Mouse (Mus musculus) heart, embryonic 14.5 days (tissue): ENCODE results near the gene Ccl27a. TPM values are rescaled to one million over a fixed set of nuclear protein-coding genes. Genes with fewer than 3 reads are reported as not detected.
A peak's percentile ranks its signal among the peaks of the same experiment; 100 is the strongest.

Experiments
- ATAC-seq: fragments of 200-750 bp; cut with Nextera tagmentation; 2 replicates; pipeline ENCODE4 v1.8.0; 2017; ENCODE audit warnings: low read depth, moderate TSS enrichment; ENCODE audit not compliant: insufficient number of reproducible peaks, insufficient read depth, low FRiP score
- H3K27ac ChIP-seq, 2 experiments: fragments of 200-500 bp in 1 of 2; fragments of 300-500 bp in 1 of 2; sonication (generic) in 1 of 2; replicated peaks in 1 of 2; 2 replicates each; pipeline ENCODE4 v1.5.1; 2012 to 2014; ENCODE audit warnings: low read depth in 2 of 2, low read length in 2 of 2, control low read depth in 1 of 2, mild to moderate bottlenecking in 1 of 2, mixed read lengths in 1 of 2; ENCODE audit not compliant: control insufficient read depth in 1 of 2, insufficient read depth in 1 of 2
- H3K27me3 ChIP-seq: fragments of 300-500 bp; sonication (generic); 2 replicates; pipeline ENCODE4 v1.6.1; 2014; ENCODE audit warnings: mild to moderate bottlenecking, low read length, control low read depth; ENCODE audit not compliant: control insufficient read depth, insufficient read depth
- H3K36me3 ChIP-seq: fragments of 300-500 bp; sonication (generic); 2 replicates; pipeline ENCODE4 v1.6.1; 2014; ENCODE audit warnings: mild to moderate bottlenecking, control low read depth, low read length, mixed read lengths; ENCODE audit not compliant: control insufficient read depth, insufficient read depth
- H3K4me1 ChIP-seq, 2 experiments: fragments of 200-500 bp in 1 of 2; fragments of 300-500 bp in 1 of 2; sonication (generic) in 1 of 2; 2 replicates each; pipeline ENCODE4 v1.6.1; 2012 to 2014; ENCODE audit warnings: low read length in 2 of 2, control low read depth in 1 of 2, mixed read lengths in 1 of 2; ENCODE audit not compliant: control insufficient read depth in 2 of 2, insufficient read depth in 2 of 2
- H3K4me2 ChIP-seq: fragments of 300-500 bp; sonication (generic); 2 replicates; pipeline ENCODE4 v1.6.1; 2014; ENCODE audit warnings: mild to moderate bottlenecking, low read length
- H3K4me3 ChIP-seq, 2 experiments: fragments of 200-500 bp in 1 of 2; fragments of 300-500 bp in 1 of 2; sonication (generic) in 1 of 2; 2 replicates each; pipeline ENCODE4 v1.5.1; 2012 to 2014; ENCODE audit warnings: low read length in 2 of 2, mild to moderate bottlenecking in 2 of 2, control low read depth in 1 of 2, low read depth in 1 of 2, moderate library complexity in 1 of 2; ENCODE audit not compliant: control insufficient read depth in 1 of 2, insufficient read depth in 1 of 2
- H3K9ac ChIP-seq: fragments of 300-500 bp; sonication (generic); 2 replicates; pipeline ENCODE4 v1.6.1; 2014; ENCODE audit warnings: mild to moderate bottlenecking, low read length
- H3K9me3 ChIP-seq: fragments of 300-500 bp; sonication (generic); 2 replicates; pipeline ENCODE4 v1.6.1; 2016; ENCODE audit warnings: low read length, control low read depth; ENCODE audit not compliant: control insufficient read depth
- WGBS: fragments of 180-500 bp; shearing (Covaris S2); extraction: QIAGEN DNeasy Blood & Tissue Kit; methylation state at CpG from one replicate; pipeline ENCODE4 v1.1.7; 2014; 5-methylcytosine and 5-hydroxymethylcytosine counted together
- polyA plus RNA-seq: library from polyadenylated mRNA; unstranded; fragments of >200 nt; fragmentation: Nextera tagmentation; extraction: Ambion mirVana; gene quantifications from 2 replicates; pipeline ENCODE4 v1.2.1, GENCODE M21; 2014

Ccl27a gene
- polyA plus RNA-seq, 1 experiment from 2014 or later = 55.5 TPM

DNA sequence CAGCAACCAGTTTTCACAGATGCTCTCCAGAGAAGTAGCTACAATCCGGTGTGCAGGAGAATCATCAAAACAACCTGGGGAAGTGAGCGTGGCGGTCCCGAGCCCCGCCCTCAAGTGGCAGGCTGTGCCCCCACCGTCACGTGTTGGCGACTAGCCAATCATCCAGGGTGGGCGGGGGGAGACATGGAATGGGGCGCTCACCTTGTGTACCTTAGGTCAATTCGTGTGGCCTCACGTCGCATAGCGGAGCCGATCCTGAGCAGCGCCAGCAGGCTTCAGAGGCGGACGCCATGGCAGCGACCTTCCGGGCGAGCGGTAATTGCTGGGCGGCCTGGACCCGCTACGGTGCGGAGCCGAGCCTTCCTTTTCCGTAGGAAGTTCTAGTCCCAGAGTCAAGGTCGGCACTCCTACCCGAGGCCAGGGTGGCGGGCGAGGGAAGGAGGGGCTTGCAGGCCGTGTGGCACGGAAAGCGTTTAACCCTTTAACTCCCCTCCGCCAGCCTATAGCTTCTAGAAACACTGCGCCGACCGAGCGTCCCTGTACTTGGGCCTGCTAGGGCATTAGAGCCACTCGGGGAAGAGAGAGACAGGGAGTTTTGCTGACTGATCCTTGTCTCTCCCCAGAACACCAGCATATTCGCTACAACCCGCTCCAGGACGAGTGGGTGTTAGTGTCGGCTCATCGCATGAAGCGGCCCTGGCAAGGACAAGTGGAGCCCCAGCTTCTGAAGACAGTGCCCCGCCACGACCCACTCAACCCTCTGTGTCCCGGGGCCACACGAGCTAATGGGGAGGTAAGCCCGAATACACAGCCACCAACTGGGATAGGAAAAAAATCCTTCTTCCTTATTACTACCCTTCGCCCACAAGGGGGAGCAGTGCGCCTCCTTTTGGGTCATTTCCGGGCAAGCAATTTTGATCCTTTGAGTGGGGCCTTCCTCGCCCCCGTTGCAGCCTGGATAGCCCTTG, 18.4 kb downstream of the Ccl27a start, which contains the start of gene Sigmar1:
Sigmar1 (minus strand) TSS at position 820 of the 968 bp plus-strand sequence.
- Histone ChIP-seq H3K27me3 (no peaks in the 10 kb centered on the region), H3K9ac (peak within 1 kb of the TSS; percentile 88), H3K4me1 (peaks cover 20 to 28% of the 10 kb centered on the region in 2 experiments), H3K4me3 (peak within 1 kb of the TSS; percentile 56 to 85), H3K27ac (peak within 1 kb of the TSS; percentile 87 to 96), H3K36me3 (peaks cover 28% of the 10 kb centered on the region), H3K4me2 (peak within 1 kb of the TSS; percentile 74), H3K9me3 (no peaks in the 10 kb centered on the region)
- ATAC-seq = peak; percentile 67
- under 1% methylated on average over 57 of the region's 57 CpGs for WGBS

GRCm38 (mm10) chr4:41754797-41755337, 19.2 kb downstream of the Ccl27a start, which contains the start of gene Galt:
Gene Galt, plus strand, starts transcription at chr4:41755228.
- 0 out of 2 replicates have a peak, but pooled peaks have one; percentile 27 for ATAC-seq
- Histone ChIP-seq H3K4me1 (peaks cover 18 to 25% of the 10 kb centered on the region in 2 experiments), H3K36me3 (peaks cover 28% of the 10 kb centered on the region), H3K4me3 (peak within 1 kb of the TSS; percentile 56 to 85), H3K27ac (peak within 1 kb of the TSS; percentile 87 to 96), H3K4me2 (peak within 1 kb of the TSS; percentile 74), H3K27me3 (no peaks in the 10 kb centered on the region), H3K9me3 (no peaks in the 10 kb centered on the region), H3K9ac (peak within 1 kb of the TSS; percentile 88)
- 13% methylated on average over 14 of the region's 14 CpGs for WGBS

DNA sequence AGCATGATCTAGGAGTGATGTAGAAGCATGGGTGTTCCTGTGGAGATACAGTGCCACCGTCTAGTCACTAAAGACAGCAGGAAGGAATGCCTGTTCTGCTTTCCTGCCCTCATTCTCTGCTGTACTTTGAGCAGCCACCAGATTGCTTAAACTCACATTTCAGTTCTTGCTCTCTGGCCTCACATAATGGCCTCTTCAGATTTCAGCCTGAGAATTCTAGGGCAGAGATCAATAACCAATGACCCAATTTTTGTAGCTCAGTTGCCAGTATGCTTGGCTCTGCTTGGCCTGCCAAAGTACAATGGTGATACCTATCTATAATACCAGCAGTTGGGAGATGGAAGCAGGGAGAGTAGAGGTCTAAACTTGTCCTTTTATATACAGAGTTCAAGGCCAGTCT, 29.0 kb downstream of the Ccl27a start:
- Histone ChIP-seq H3K4me2 (no peak overlapping the region), H3K4me1 (peaks cover 3 to 6% of the 10 kb centered on the region in 2 experiments), H3K9me3 (peaks cover 7% of the 10 kb centered on the region; the same call in 1 of the 2 replicates), H3K36me3 (no peaks in the 10 kb centered on the region), H3K27ac (no peak overlapping the region), H3K27me3 (no peaks in the 10 kb centered on the region), H3K9ac (no peak overlapping the region), H3K4me3 (no peak overlapping the region)
- 68% methylated on average over 1 of the region's 1 CpGs for WGBS
- no peak for ATAC-seq

DNA sequence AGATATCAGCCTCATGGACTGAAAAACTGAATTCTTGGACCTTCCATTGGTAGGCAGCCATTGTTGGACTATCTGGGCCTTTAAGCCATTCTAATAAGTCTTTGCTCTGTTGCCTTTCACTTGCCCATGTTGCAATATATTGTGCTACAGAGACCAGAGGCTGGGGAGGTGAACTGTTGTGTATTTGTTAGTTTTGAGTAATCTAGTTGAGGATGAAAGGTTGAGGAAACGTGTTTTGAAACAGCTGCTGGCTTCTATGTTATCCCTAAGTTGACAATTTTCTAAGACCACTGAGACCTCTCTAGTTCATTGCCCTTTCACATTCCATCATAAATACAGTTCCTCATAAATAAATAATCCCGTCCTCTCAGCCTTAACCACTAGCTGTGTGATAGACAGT, 29.9 kb downstream of the Ccl27a start:
- no peak overlapping the region for H3K9ac ChIP-seq
- H3K36me3 ChIP-seq = peaks cover 3% of the 10 kb centered on the region
- no peak for ATAC-seq
- peaks cover 4 to 10% of the 10 kb centered on the region in 2 experiments for H3K4me1 ChIP-seq
- no peaks in the 10 kb centered on the region for H3K27me3 ChIP-seq
- peaks cover 7% of the 10 kb centered on the region; the same call in 1 of the 2 replicates for H3K9me3 ChIP-seq
- H3K4me3 ChIP-seq = no peak overlapping the region
- no peak overlapping the region for H3K27ac ChIP-seq
- H3K4me2 ChIP-seq = no peak overlapping the region
- WGBS = 62% methylated on average over 2 of the region's 2 CpGs

DNA sequence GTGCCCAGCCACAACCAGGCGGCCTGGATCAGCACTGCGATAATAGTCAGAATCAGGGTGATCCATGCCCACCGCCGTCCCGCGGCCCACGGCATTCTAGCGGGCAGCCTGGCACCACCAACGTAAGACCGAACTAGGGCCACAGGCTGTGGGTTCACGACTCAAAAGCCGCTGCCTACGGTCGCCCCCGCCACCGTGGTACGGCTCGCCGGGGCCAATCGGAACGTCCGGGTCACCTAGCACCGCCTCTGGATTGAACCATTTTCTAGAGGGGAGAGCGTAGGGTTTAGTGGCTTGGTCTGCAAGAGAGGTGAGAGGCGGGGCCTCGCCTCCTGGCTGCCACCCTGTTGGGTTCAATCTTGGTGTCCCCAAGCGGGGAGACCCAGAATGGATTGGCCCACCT, 32.9 kb downstream of the Ccl27a start:
- Histone ChIP-seq H3K27me3 (no peaks in the 10 kb centered on the region), H3K9ac (peak overlapping the region; percentile 87), H3K9me3 (peaks cover 4% of the 10 kb centered on the region; the same call in 1 of the 2 replicates), H3K4me2 (peak overlapping the region; percentile 98), H3K27ac (peak overlapping the region; percentile 82 to 95), H3K4me1 (peaks cover 4 to 10% of the 10 kb centered on the region in 2 experiments), H3K36me3 (peaks cover 14% of the 10 kb centered on the region), H3K4me3 (peak overlapping the region; percentile 66 to 98)
- ATAC-seq = peak; percentile 93
- WGBS = under 1% methylated on average over 27 of the region's 27 CpGs

GRCm38 (mm10) chr4:41740380-41741157, 33.5 kb downstream of the Ccl27a start:
- WGBS = 2% methylated on average over 48 of the region's 48 CpGs

DNA sequence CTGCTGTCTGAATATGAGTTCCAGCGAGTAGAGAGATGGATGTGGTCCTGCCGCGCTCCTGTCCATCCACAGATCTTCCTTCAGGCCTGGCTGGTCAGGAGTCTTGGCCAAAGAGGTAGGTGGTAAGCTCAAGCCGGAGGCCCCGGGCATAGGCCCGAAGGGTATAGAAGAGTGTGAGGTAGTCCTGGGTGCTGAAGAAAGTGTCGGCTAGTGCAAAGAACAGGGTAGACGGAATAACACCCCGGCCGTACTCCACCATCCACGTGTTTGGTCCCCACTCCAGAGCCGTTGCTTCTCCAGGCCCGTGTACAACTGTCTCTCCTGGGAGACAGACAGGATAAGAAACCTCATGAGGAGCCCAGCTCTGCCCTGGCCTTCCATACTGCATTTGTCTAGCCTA, 34.8 kb downstream of the Ccl27a start:
- H3K4me3 ChIP-seq = no peak overlapping the region

More at GRCm38 (mm10) chr4:41740380-41741157, 33.5 kb downstream of the Ccl27a start:
- Histone ChIP-seq H3K27ac (peak overlapping the region; percentile 82 to 95), H3K4me3 (peak overlapping the region; percentile 66 to 98), H3K9ac (peak overlapping the region; percentile 87), H3K4me1 (peaks cover 4 to 10% of the 10 kb centered on the region in 2 experiments), H3K27me3 (no peaks in the 10 kb centered on the region), H3K4me2 (peak overlapping the region; percentile 98), H3K36me3 (peaks cover 14% of the 10 kb centered on the region), H3K9me3 (no peaks in the 10 kb centered on the region)
- peak; percentile 62 for ATAC-seq

More for the DNA sequence above, 34.8 kb downstream of the Ccl27a start:
- H3K27ac ChIP-seq = no peak overlapping the region
- H3K9ac ChIP-seq = no peak overlapping the region
- ATAC-seq = no peak
- peaks cover 4 to 10% of the 10 kb centered on the region in 2 experiments for H3K4me1 ChIP-seq
- 90% methylated on average over 13 of the region's 13 CpGs for WGBS
- no peaks in the 10 kb centered on the region for H3K27me3 ChIP-seq
- peaks cover 14% of the 10 kb centered on the region for H3K36me3 ChIP-seq
- no peak overlapping the region for H3K4me2 ChIP-seq
- H3K9me3 ChIP-seq = no peaks in the 10 kb centered on the region; the same call in 1 of the 2 replicates
